8 mouse cellular contexts compared by ENCODE assay signal in genomic region chr13:97937919-97938318, GRCm38 (mm10).
DNase-seq lines count a peak whose midpoint lies in the region; ATAC-seq and TF ChIP-seq lines count a peak whose summit lies in the region.

No protein-coding gene starts in this region.

- no peaks in the 10 kb centered on the region for H3K9me3 ChIP-seq in ES-E14 (ENCODE audit: control insufficient read depth, insufficient read depth, low read depth, low read length)

- peak; percentile 93 for TF ChIP-seq CTCF in layer of hippocampus, adult 2 months (conservative IDR thresholded peaks at IDR 0.05)

- in situ Hi-C loops in ES-E14 (cut with MboI; ENCODE audit: low sequenced_read_pairs in 2 of 2, unreplicated experiment in 2 of 2) = loop anchor here (5.0 to 25.0 kb wide), 3 partner anchors 426 to 706 kb away; no protein-coding TSS in a partner anchor

- peaks cover 2% of the 10 kb centered on the region; the same call in 1 of the 2 replicates for H3K36me3 ChIP-seq in ES-E14 (ENCODE audit: control insufficient read depth, insufficient read depth, low read length, poor library complexity, severe bottlenecking)

- no peak overlapping the region for H3K4me3 ChIP-seq in layer of hippocampus, adult 2 months
- no peak overlapping the region for H3K4me3 ChIP-seq in ES-E14 (ENCODE audit: insufficient read depth in 1 of 2, low read depth in 1 of 2, low read length in 2 of 2, poor library complexity in 1 of 2, severe bottlenecking in 1 of 2)

- ATAC-seq in erythroblast, adult 5-6 weeks (replicated peaks; ENCODE audit: low FRiP score, poor library complexity, severe bottlenecking) = 0 out of 2 replicates have a peak, but pooled peaks have one; percentile 55

- H3K9ac ChIP-seq in ES-E14 (ENCODE audit: insufficient read depth, low read depth, low read length, poor library complexity, severe bottlenecking) = no peak overlapping the region

- H3K4me1 ChIP-seq in ES-E14 (ENCODE audit: control insufficient read depth in 2 of 2, insufficient read depth in 2 of 2, low read length in 2 of 2, poor library complexity in 1 of 2) = peaks cover 0 to 6% of the 10 kb centered on the region in 2 experiments; a peak in 1 of 4 replicates

- DNase-seq in layer of hippocampus, adult 2 months (ENCODE audit: low spot score in 2 of 2) = peak; percentile 58 to 79
- DNase-seq in layer of hippocampus, adult 8-10 months (ENCODE audit: low spot score in 2 of 2) = no peak
- DNase-seq in ES-E14 (ENCODE audit: low read depth, low spot score) = peak; percentile 41
- DNase-seq in brain, adult 2 months (ENCODE audit: low read depth, low spot score) = peak; percentile 79
- peak; percentile 63 to 73 for DNase-seq in left cerebral cortex, postnatal 10 days (ENCODE audit: extremely low spot score in 1 of 2, low spot score in 2 of 2)
- peak; percentile 39 for DNase-seq in ovary, postnatal 10 days (ENCODE audit: low spot score)
- DNase-seq in kidney, adult 11 months = no peak

- intact Hi-C loops in left cerebral cortex, postnatal 10 days (cut with DNase I) = loop anchor here (1.0 to 10.0 kb wide), 3 partner anchors 383 to 703 kb away; no protein-coding TSS in a partner anchor

- peak overlapping the region; percentile 32; the same call in 1 of the 2 replicates for H3K27ac ChIP-seq in layer of hippocampus, adult 2 months
- no peak overlapping the region for H3K27ac ChIP-seq in ES-E14 (ENCODE audit: insufficient read depth, low read depth, low read length, poor library complexity, severe bottlenecking)

TF ChIP-seq in ES-E14, 5 proteins besides CTCF, POLR2A, EP300 and RAD21:
- no peak for TF ChIP-seq MAFK (IDR thresholded peaks at IDR 0.05; ENCODE audit: insufficient read depth, low read depth, low read length)
- TF ChIP-seq ZC3H11A (IDR thresholded peaks at IDR 0.05; ENCODE audit: borderline replicate concordance, low read depth, low read length) = peak; percentile 99

Comparison
In these comparisons a context has a peak if more than half of its experiments do, and no peak if none do; other contexts are left out.
1. DNase-seq: peak in layer of hippocampus, adult 2 months (2 of 2), ES-E14 (single experiment), brain, adult 2 months (single experiment), left cerebral cortex, postnatal 10 days (2 of 2) and ovary, postnatal 10 days (single experiment); none in layer of hippocampus, adult 8-10 months (0 of 2) and kidney, adult 11 months (single experiment).